Mouse (Mus musculus) small intestine, adult 2 months (tissue): ENCODE data around the gene Abhd12. TPM values are rescaled to one million over a fixed set of nuclear protein-coding genes. Genes with fewer than 3 reads are reported as not detected.
A peak's percentile ranks its signal among the peaks of the same experiment; 100 is the strongest.

Experiments used
- H3K27ac ChIP-seq: fragments of 200-500 bp; 2 replicates; pipeline ENCODE4 v1.5.1; 2012; ENCODE audit warnings: low read depth, low read length, control low read depth, inconsistent platforms; ENCODE audit not compliant: insufficient read depth
- H3K27me3 ChIP-seq: fragments of 200-500 bp; 2 replicates; pipeline ENCODE4 v1.6.1; 2012; ENCODE audit warnings: mild to moderate bottlenecking, moderate library complexity, low read length, inconsistent platforms; ENCODE audit not compliant: control insufficient read depth, insufficient read depth
- H3K36me3 ChIP-seq: fragments of 200-500 bp; 2 replicates; pipeline ENCODE4 v1.6.1; 2012; ENCODE audit warnings: mild to moderate bottlenecking, low read length, control low read depth, inconsistent platforms; ENCODE audit not compliant: control insufficient read depth, insufficient read depth
- H3K4me1 ChIP-seq: fragments of 200-500 bp; 2 replicates; pipeline ENCODE4 v1.6.1; 2012; ENCODE audit warnings: low read length, inconsistent platforms, mixed read lengths; ENCODE audit not compliant: control insufficient read depth, insufficient read depth, insufficient read length
- H3K4me3 ChIP-seq: fragments of 200-500 bp; 2 replicates; pipeline ENCODE4 v1.5.1; 2012; ENCODE audit warnings: low read depth, mild to moderate bottlenecking, control low read depth, inconsistent platforms, low read length, moderate library complexity
- CTCF ChIP-seq: fragments of 200-500 bp; IDR thresholded peaks from 2 replicates; pipeline ENCODE4 v1.5.1; 2012; ENCODE audit warnings: low read depth, mild to moderate bottlenecking, control low read depth, inconsistent platforms, low read length, moderate library complexity, mixed read lengths; ENCODE audit not compliant: insufficient replicate concordance, insufficient read length; ENCODE audit errors: extremely low read depth
- POLR2A ChIP-seq: fragments of 200-500 bp; IDR thresholded peaks from 2 replicates; pipeline ENCODE4 v1.6.1; 2012; ENCODE audit warnings: low read depth, mild to moderate bottlenecking, control low read depth, inconsistent platforms, low read length, moderate library complexity
- WGBS: fragments of 180-500 bp; shearing (Covaris S2); methylation state at CpG from one replicate; pipeline ENCODE4 v1.1.7; 2018; 5-methylcytosine and 5-hydroxymethylcytosine counted together
- polyA plus RNA-seq: library from polyadenylated mRNA; depleted of rRNA; stranded (reverse); fragments of >200 nt; gene quantifications from 2 replicates; pipeline ENCODE4 v1.2.3, GENCODE M21; 2012

Gene Abhd12
- polyA plus RNA-seq, 1 experiment, result 85.9 TPM

- H3K36me3 ChIP-seq, result peaks cover 14% of the 10 kb centered on the region
- H3K27me3 ChIP-seq, result no peaks in the 10 kb centered on the region
- TF ChIP-seq POLR2A (no peak), CTCF (0 out of 2 replicates have a peak, but pooled peaks have one; percentile 11)
- WGBS, result 67% methylated on average over 9 of the region's 9 CpGs
- H3K4me1 ChIP-seq, result peaks cover 13% of the 10 kb centered on the region; the same call in 1 of the 2 replicates
- H3K4me3 ChIP-seq, result no peak overlapping the region
- no peak overlapping the region for H3K27ac ChIP-seq
Measured at GRCm38 (mm10) chr2:150851251-150851650, 53.3 kb downstream of the Abhd12 start.

DNA sequence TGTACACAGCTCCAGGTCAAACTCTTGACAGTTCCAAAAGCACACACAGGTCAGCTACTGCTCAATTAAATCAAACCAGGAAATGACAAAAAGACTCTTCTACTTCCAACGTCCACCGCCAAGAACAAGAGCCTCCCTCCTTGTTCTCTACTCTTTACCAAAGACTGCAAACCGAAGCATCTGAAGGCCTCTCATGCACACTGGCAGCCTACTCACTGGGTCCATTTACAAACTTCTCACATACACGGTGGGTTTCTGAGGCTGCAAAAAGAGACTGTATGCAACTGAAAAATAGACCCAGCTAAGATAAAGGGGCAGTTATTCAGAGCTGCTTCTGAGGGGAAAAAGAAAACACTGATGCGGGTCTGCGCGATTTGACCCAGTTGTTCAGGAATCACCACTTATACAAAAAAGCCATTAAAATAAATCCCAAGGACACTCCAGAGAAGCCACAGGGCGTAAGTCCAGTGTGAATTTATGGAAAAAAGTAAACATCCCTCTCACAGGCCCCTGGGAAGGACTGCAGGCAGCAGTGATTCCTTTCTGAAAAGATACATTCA is 57.0 kb downstream of the Abhd12 start:
- H3K4me3 ChIP-seq, result no peak overlapping the region

GRCm38 (mm10) chr2:150844798-150845197 is 59.7 kb downstream of the Abhd12 start:
- Histone ChIP-seq H3K4me3 (no peak overlapping the region), H3K36me3 (peaks cover 17% of the 10 kb centered on the region), H3K27ac (no peak overlapping the region), H3K4me1 (no peaks in the 10 kb centered on the region), H3K27me3 (no peaks in the 10 kb centered on the region)
- 47% methylated on average over 1 of the region's 1 CpGs for WGBS
- no peak for TF ChIP-seq POLR2A
- no peak for TF ChIP-seq CTCF

More for the DNA sequence above, 57.0 kb downstream of the Abhd12 start:
- WGBS, result 80% methylated on average over 8 of the region's 8 CpGs
- Histone ChIP-seq H3K36me3 (peaks cover 17% of the 10 kb centered on the region), H3K4me1 (no peaks in the 10 kb centered on the region), H3K27me3 (no peaks in the 10 kb centered on the region), H3K27ac (no peak overlapping the region)
- TF ChIP-seq CTCF, result no peak
- no peak for TF ChIP-seq POLR2A

- Histone ChIP-seq H3K4me1 (no peaks in the 10 kb centered on the region), H3K27ac (no peak overlapping the region), H3K27me3 (no peaks in the 10 kb centered on the region), H3K4me3 (no peak overlapping the region), H3K36me3 (peaks cover 24% of the 10 kb centered on the region)
- no peak for TF ChIP-seq POLR2A
- TF ChIP-seq CTCF, result no peak
- WGBS, result 53% methylated on average over 7 of the region's 7 CpGs
Measured at GRCm38 (mm10) chr2:150842049-150842461, 62.5 kb downstream of the Abhd12 start.

GRCm38 (mm10) chr2:150841109-150841508 is 63.4 kb downstream of the Abhd12 start:
- WGBS, result 87% methylated on average over 11 of the region's 11 CpGs

GRCm38 (mm10) chr2:150839686-150840471 is 64.7 kb downstream of the Abhd12 start:
- TF ChIP-seq CTCF (no peak), POLR2A (no peak)
- H3K27ac ChIP-seq, result peak overlapping the region; percentile 6; the same call in 1 of the 2 replicates
- H3K4me3 ChIP-seq, result no peak overlapping the region
- WGBS, result 81% methylated on average over 12 of the region's 12 CpGs
- no peaks in the 10 kb centered on the region for H3K4me1 ChIP-seq
- H3K36me3 ChIP-seq, result peaks cover 26% of the 10 kb centered on the region
- no peaks in the 10 kb centered on the region for H3K27me3 ChIP-seq

More at GRCm38 (mm10) chr2:150841109-150841508, 63.4 kb downstream of the Abhd12 start:
- peaks cover 24% of the 10 kb centered on the region for H3K36me3 ChIP-seq
- peak overlapping the region; percentile 21; the same call in 1 of the 2 replicates for H3K27ac ChIP-seq
- no peaks in the 10 kb centered on the region for H3K4me1 ChIP-seq
- H3K4me3 ChIP-seq, result no peak overlapping the region
- TF ChIP-seq CTCF, result no peak
- no peak for TF ChIP-seq POLR2A
- H3K27me3 ChIP-seq, result no peaks in the 10 kb centered on the region

- 93% methylated on average over 3 of the region's 3 CpGs for WGBS
- TF ChIP-seq POLR2A, result no peak
- TF ChIP-seq CTCF, result no peak
- Histone ChIP-seq H3K36me3 (peaks cover 36% of the 10 kb centered on the region), H3K27me3 (no peaks in the 10 kb centered on the region), H3K27ac (no peak overlapping the region), H3K4me1 (no peaks in the 10 kb centered on the region), H3K4me3 (no peak overlapping the region)
Measured at GRCm38 (mm10) chr2:150837781-150838180, 66.8 kb downstream of the Abhd12 start.
